Mouse (Mus musculus) thymus, adult 2 months (tissue): Measurements from ENCODE around the gene Tk1.

ENCODE experiments used
- CTCF ChIP-seq: fragments of 200-500 bp; IDR thresholded peaks from 2 replicates; pipeline ENCODE4 v1.5.1; 2012; ENCODE audit warnings: mild to moderate bottlenecking, control low read depth, low read length, moderate library complexity, borderline replicate concordance; ENCODE audit not compliant: control insufficient read depth, poor library complexity, insufficient read depth; ENCODE audit errors: extremely low read depth
- POLR2A ChIP-seq: fragments of 200-500 bp; IDR thresholded peaks from 2 replicates; pipeline ENCODE4 v1.6.1; 2012; ENCODE audit warnings: mild to moderate bottlenecking, low read length, control low read depth, moderate library complexity; ENCODE audit not compliant: control insufficient read depth, poor library complexity, insufficient read depth; ENCODE audit errors: extremely low read depth

DNA sequence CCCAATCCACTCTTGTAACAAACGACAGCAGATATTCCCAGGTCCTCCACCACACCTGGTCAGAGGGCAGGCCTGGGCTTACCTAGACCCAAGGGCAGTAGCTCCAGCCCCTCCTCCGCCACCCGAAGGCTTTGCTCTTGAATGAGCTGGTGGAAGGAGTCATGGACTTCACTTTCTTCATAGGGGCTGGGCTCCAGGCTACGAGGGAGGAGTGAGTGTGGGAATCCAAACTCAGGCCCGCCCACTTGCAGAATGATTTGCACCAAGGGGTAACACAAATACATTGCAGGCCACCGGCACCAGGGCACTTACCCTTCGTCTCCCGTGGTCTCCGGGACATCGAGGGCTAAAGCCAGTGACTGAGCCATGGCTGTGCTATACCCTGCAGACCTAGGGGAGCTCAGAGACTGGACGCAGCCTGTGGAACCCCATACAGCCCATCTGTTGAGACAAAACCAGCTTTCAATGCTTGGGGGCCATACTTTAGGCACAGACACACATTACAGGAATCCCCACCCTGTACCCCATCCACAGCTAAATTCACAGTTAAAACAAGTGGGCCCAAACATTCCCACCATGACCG lies 47.0 kb downstream of the Tk1 start:
- TF ChIP-seq CTCF: no peak
- TF ChIP-seq POLR2A: no peak
